Mouse (Mus musculus): ENCODE results near the gene Ndc1. TPM values are rescaled to one million over a fixed set of nuclear protein-coding genes. Genes with fewer than 3 reads are reported as not detected.

The Ndc1 gene
- polyA plus RNA-seq, 1 experiment from 2014 or later: 35.6 TPM

GRCm38 (mm10) chr4:107426631-107427030 is 59.0 kb downstream of the Ndc1 start:
- no peak overlapping the region for H3K4me2 ChIP-seq (replicated peaks)
- H3K27ac ChIP-seq: no peak overlapping the region
- peaks cover 24% of the 10 kb centered on the region for H3K27me3 ChIP-seq
- no peak for ATAC-seq (ENCODE audit: low FRiP score, low read depth)
- no peaks in the 10 kb centered on the region for H3K9me3 ChIP-seq
- peaks cover 5% of the 10 kb centered on the region for H3K4me1 ChIP-seq
- no peak overlapping the region for H3K4me3 ChIP-seq
- H3K36me3 ChIP-seq: no peaks in the 10 kb centered on the region
- H3K9ac ChIP-seq: no peak overlapping the region
- 79% methylated on average over 9 of the region's 9 CpGs for WGBS

- H3K9ac ChIP-seq: no peak overlapping the region
- no peak overlapping the region for H3K4me2 ChIP-seq (replicated peaks)
- no peak for ATAC-seq (ENCODE audit: low FRiP score, low read depth)
- peaks cover 61% of the 10 kb centered on the region for H3K27me3 ChIP-seq
- H3K4me3 ChIP-seq: no peak overlapping the region
- peaks cover 23% of the 10 kb centered on the region for H3K4me1 ChIP-seq
- 78% methylated on average over 5 of the region's 5 CpGs for WGBS
- H3K27ac ChIP-seq: no peak overlapping the region
- no peaks in the 10 kb centered on the region for H3K9me3 ChIP-seq
- no peaks in the 10 kb centered on the region for H3K36me3 ChIP-seq
Measured at GRCm38 (mm10) chr4:107432717-107433116, 65.1 kb downstream of the Ndc1 start.

GRCm38 (mm10) chr4:107433998-107434355 is 66.4 kb downstream of the Ndc1 start:
- Histone ChIP-seq H3K27ac (no peak overlapping the region), H3K36me3 (no peaks in the 10 kb centered on the region), H3K9ac (peak overlapping the region; percentile 74), H3K9me3 (no peaks in the 10 kb centered on the region), H3K27me3 (peaks cover 69% of the 10 kb centered on the region), H3K4me3 (peak overlapping the region; percentile 66), H3K4me1 (peaks cover 36% of the 10 kb centered on the region), H3K4me2 (replicated peaks) (peak overlapping the region; percentile 94)
- WGBS: 7% methylated on average over 15 of the region's 15 CpGs
- no peak for ATAC-seq (ENCODE audit: low FRiP score, low read depth)

- Histone ChIP-seq H3K4me1 (peaks cover 42% of the 10 kb centered on the region), H3K27ac (no peak within 1 kb of the TSS), H3K4me3 (peak within 1 kb of the TSS; percentile 66), H3K36me3 (no peaks in the 10 kb centered on the region), H3K9ac (peak within 1 kb of the TSS; percentile 74), H3K27me3 (peaks cover 76% of the 10 kb centered on the region), H3K9me3 (no peaks in the 10 kb centered on the region), H3K4me2 (replicated peaks) (peak within 1 kb of the TSS; percentile 94)
- ATAC-seq (ENCODE audit: low FRiP score, low read depth): peak; percentile 88
- WGBS: under 1% methylated on average over 92 of the region's 112 CpGs
Measured at GRCm38 (mm10) chr4:107434356-107435237, 67.0 kb downstream of the Ndc1 start, which contains the start of gene Glis1. Gene Glis1 (plus strand): TSS chr4:107434591.

GRCm38 (mm10) chr4:107435238-107435946 is 67.8 kb downstream of the Ndc1 start:
- Histone ChIP-seq H3K27me3 (peaks cover 74% of the 10 kb centered on the region), H3K36me3 (no peaks in the 10 kb centered on the region), H3K9ac (peak overlapping the region; percentile 74), H3K27ac (no peak overlapping the region), H3K9me3 (no peaks in the 10 kb centered on the region), H3K4me3 (peak overlapping the region; percentile 66), H3K4me2 (replicated peaks) (peak overlapping the region; percentile 94), H3K4me1 (peaks cover 50% of the 10 kb centered on the region)
- WGBS: 3% methylated on average over 47 of the region's 47 CpGs
- no peak; the same call in 1 of the 2 replicates for ATAC-seq (ENCODE audit: low FRiP score, low read depth)

GRCm38 (mm10) chr4:107436476-107436875 is 68.9 kb downstream of the Ndc1 start:
- Histone ChIP-seq H3K9ac (no peak overlapping the region), H3K9me3 (no peaks in the 10 kb centered on the region), H3K4me2 (replicated peaks) (peak overlapping the region; percentile 31), H3K36me3 (no peaks in the 10 kb centered on the region), H3K27me3 (peaks cover 85% of the 10 kb centered on the region), H3K4me3 (peak overlapping the region; percentile 8), H3K4me1 (peaks cover 61% of the 10 kb centered on the region), H3K27ac (no peak overlapping the region)
- ATAC-seq (ENCODE audit: low FRiP score, low read depth): no peak
- 75% methylated on average over 7 of the region's 7 CpGs for WGBS

GRCm38 (mm10) chr4:107438741-107439140 is 71.2 kb downstream of the Ndc1 start:
- H3K4me2 ChIP-seq (replicated peaks): peak overlapping the region; percentile 36
- 64% methylated on average over 8 of the region's 8 CpGs for WGBS
- H3K27ac ChIP-seq: no peak overlapping the region
- H3K4me3 ChIP-seq: no peak overlapping the region
- H3K9ac ChIP-seq: 0 out of 2 replicates have a peak overlapping the region, but pooled peaks have one; percentile 25
- H3K9me3 ChIP-seq: no peaks in the 10 kb centered on the region
- no peaks in the 10 kb centered on the region for H3K36me3 ChIP-seq
- H3K4me1 ChIP-seq: peaks cover 82% of the 10 kb centered on the region
- ATAC-seq (ENCODE audit: low FRiP score, low read depth): no peak
- H3K27me3 ChIP-seq: peaks cover 81% of the 10 kb centered on the region

- Histone ChIP-seq H3K27me3 (peaks cover 80% of the 10 kb centered on the region), H3K9ac (peak overlapping the region; percentile 53), H3K9me3 (peaks cover 4% of the 10 kb centered on the region; the same call in 1 of the 2 replicates), H3K27ac (no peak overlapping the region), H3K4me1 (peaks cover 82% of the 10 kb centered on the region), H3K4me3 (peak overlapping the region; percentile 25), H3K36me3 (no peaks in the 10 kb centered on the region), H3K4me2 (replicated peaks) (peak overlapping the region; percentile 55)
- 13% methylated on average over 13 of the region's 13 CpGs for WGBS
- no peak for ATAC-seq (ENCODE audit: low FRiP score, low read depth)
Measured at GRCm38 (mm10) chr4:107440306-107440705, 72.7 kb downstream of the Ndc1 start.

GRCm38 (mm10) chr4:107442288-107442687 is 74.7 kb downstream of the Ndc1 start:
- H3K9ac ChIP-seq: no peak overlapping the region
- H3K4me3 ChIP-seq: no peak overlapping the region
- H3K4me2 ChIP-seq (replicated peaks): peak overlapping the region; percentile 51
- no peak for ATAC-seq (ENCODE audit: low FRiP score, low read depth)
- peaks cover 4% of the 10 kb centered on the region; the same call in 1 of the 2 replicates for H3K9me3 ChIP-seq
- no peaks in the 10 kb centered on the region for H3K36me3 ChIP-seq
- peaks cover 79% of the 10 kb centered on the region for H3K27me3 ChIP-seq
- 28% methylated on average over 11 of the region's 11 CpGs for WGBS
- H3K27ac ChIP-seq: no peak overlapping the region
- peaks cover 83% of the 10 kb centered on the region for H3K4me1 ChIP-seq

GRCm38 (mm10) chr4:107442891-107443483 is 75.4 kb downstream of the Ndc1 start:
- peaks cover 76% of the 10 kb centered on the region for H3K27me3 ChIP-seq
- WGBS: 14% methylated on average over 16 of the region's 16 CpGs
- no peaks in the 10 kb centered on the region for H3K36me3 ChIP-seq
- peak overlapping the region; percentile 16 for H3K4me3 ChIP-seq
- H3K4me1 ChIP-seq: peaks cover 80% of the 10 kb centered on the region
- no peak overlapping the region for H3K27ac ChIP-seq
- peaks cover 4% of the 10 kb centered on the region; the same call in 1 of the 2 replicates for H3K9me3 ChIP-seq
- no peak overlapping the region for H3K9ac ChIP-seq
- peak overlapping the region; percentile 51 for H3K4me2 ChIP-seq (replicated peaks)
- ATAC-seq (ENCODE audit: low FRiP score, low read depth): peak; percentile 21; the same call in 1 of the 2 replicates

- Histone ChIP-seq H3K27ac (no peak overlapping the region), H3K4me3 (peak overlapping the region; percentile 16; the same call in 1 of the 2 replicates), H3K4me1 (peaks cover 75% of the 10 kb centered on the region), H3K9me3 (peaks cover 4% of the 10 kb centered on the region; the same call in 1 of the 2 replicates), H3K36me3 (no peaks in the 10 kb centered on the region), H3K9ac (no peak overlapping the region), H3K4me2 (replicated peaks) (peak overlapping the region; percentile 51), H3K27me3 (peaks cover 73% of the 10 kb centered on the region)
- ATAC-seq (ENCODE audit: low FRiP score, low read depth): no peak
- 16% methylated on average over 11 of the region's 11 CpGs for WGBS
Measured at GRCm38 (mm10) chr4:107443621-107444020, 76.0 kb downstream of the Ndc1 start.

Data from limb, embryonic 13.5 days (tissue).